Mouse (Mus musculus): ENCODE data around the gene Iqgap3. TPM values are rescaled to one million over a fixed set of nuclear protein-coding genes. Genes with fewer than 3 reads are reported as not detected.
A peak's percentile ranks its signal among the peaks of the same experiment; 100 is the strongest.

Gene Iqgap3
- total RNA-seq (2017), result 12.1 and 15.8 TPM in 2 replicates

- peak; percentile 80 to 94 for ATAC-seq (replicated peaks in 1 of 2; ENCODE audit: insufficient read depth in 1 of 2, low FRiP score in 2 of 2, low TSS enrichment in 1 of 2, low read depth in 1 of 2, poor library complexity in 2 of 2, severe bottlenecking in 2 of 2)
These were observed at the start of gene Iqgap3 for GRCm38 (mm10) chr3:88081345-88082223. Gene Iqgap3, plus strand, starts transcription at chr3:88081971.

- ATAC-seq (replicated peaks in 1 of 2; ENCODE audit: insufficient read depth in 1 of 2, low FRiP score in 2 of 2, low TSS enrichment in 1 of 2, low read depth in 1 of 2, poor library complexity in 2 of 2, severe bottlenecking in 2 of 2), result no peak
These were observed 48.3 kb upstream of the Iqgap3 start for GRCm38 (mm10) chr3:88033506-88033905.

GRCm38 (mm10) chr3:88035561-88036293 lies 46.0 kb upstream of the Iqgap3 start:
- no peak for ATAC-seq (replicated peaks in 1 of 2; ENCODE audit: insufficient read depth in 1 of 2, low FRiP score in 2 of 2, low TSS enrichment in 1 of 2, low read depth in 1 of 2, poor library complexity in 2 of 2, severe bottlenecking in 2 of 2)

- ATAC-seq (replicated peaks in 1 of 2; ENCODE audit: insufficient read depth in 1 of 2, low FRiP score in 2 of 2, low TSS enrichment in 1 of 2, low read depth in 1 of 2, poor library complexity in 2 of 2, severe bottlenecking in 2 of 2), result peak; percentile 89 to 99
These were observed 38.9 kb upstream of the Iqgap3 start, which contains the start of gene Gpatch4 for GRCm38 (mm10) chr3:88042661-88043421. Gene Gpatch4, plus strand, starts transcription at chr3:88043108.

- no peak for ATAC-seq (replicated peaks in 1 of 2; ENCODE audit: insufficient read depth in 1 of 2, low FRiP score in 2 of 2, low TSS enrichment in 1 of 2, low read depth in 1 of 2, poor library complexity in 2 of 2, severe bottlenecking in 2 of 2)
These were observed 32.2 kb upstream of the Iqgap3 start for GRCm38 (mm10) chr3:88049532-88049931.

- no peak for ATAC-seq (replicated peaks in 1 of 2; ENCODE audit: insufficient read depth in 1 of 2, low FRiP score in 2 of 2, low TSS enrichment in 1 of 2, low read depth in 1 of 2, poor library complexity in 2 of 2, severe bottlenecking in 2 of 2)
These were observed 24.7 kb upstream of the Iqgap3 start for GRCm38 (mm10) chr3:88057030-88057429.

GRCm38 (mm10) chr3:88057902-88058696 lies 23.7 kb upstream of the Iqgap3 start, which contains the start of gene Naxe:
Gene Naxe, minus strand, starts transcription at chr3:88058495.
- ATAC-seq (replicated peaks in 1 of 2; ENCODE audit: insufficient read depth in 1 of 2, low FRiP score in 2 of 2, low TSS enrichment in 1 of 2, low read depth in 1 of 2, poor library complexity in 2 of 2, severe bottlenecking in 2 of 2), result peak; percentile 66 to 89

- no peak for ATAC-seq (replicated peaks in 1 of 2; ENCODE audit: insufficient read depth in 1 of 2, low FRiP score in 2 of 2, low TSS enrichment in 1 of 2, low read depth in 1 of 2, poor library complexity in 2 of 2, severe bottlenecking in 2 of 2)
These were observed 13.4 kb upstream of the Iqgap3 start for GRCm38 (mm10) chr3:88068386-88068785.

- peak; percentile 85 to 87 for ATAC-seq (replicated peaks in 1 of 2; ENCODE audit: insufficient read depth in 1 of 2, low FRiP score in 2 of 2, low TSS enrichment in 1 of 2, low read depth in 1 of 2, poor library complexity in 2 of 2, severe bottlenecking in 2 of 2)
These were observed 10.0 kb upstream of the Iqgap3 start for GRCm38 (mm10) chr3:88071783-88072182.

GRCm38 (mm10) chr3:88073631-88074030 lies 8.1 kb upstream of the Iqgap3 start:
- no peak for ATAC-seq (replicated peaks in 1 of 2; ENCODE audit: insufficient read depth in 1 of 2, low FRiP score in 2 of 2, low TSS enrichment in 1 of 2, low read depth in 1 of 2, poor library complexity in 2 of 2, severe bottlenecking in 2 of 2)

GRCm38 (mm10) chr3:88074351-88074750 lies 7.4 kb upstream of the Iqgap3 start:
- ATAC-seq (replicated peaks in 1 of 2; ENCODE audit: insufficient read depth in 1 of 2, low FRiP score in 2 of 2, low TSS enrichment in 1 of 2, low read depth in 1 of 2, poor library complexity in 2 of 2, severe bottlenecking in 2 of 2), result no peak

- ATAC-seq (replicated peaks in 1 of 2; ENCODE audit: insufficient read depth in 1 of 2, low FRiP score in 2 of 2, low TSS enrichment in 1 of 2, low read depth in 1 of 2, poor library complexity in 2 of 2, severe bottlenecking in 2 of 2), result no peak
These were observed 7.0 kb upstream of the Iqgap3 start for GRCm38 (mm10) chr3:88074766-88075165.

GRCm38 (mm10) chr3:88077441-88077840 lies 4.3 kb upstream of the Iqgap3 start:
- peak in 1 of 2 experiments; percentile 31; a peak in 2 of 4 replicates for ATAC-seq (replicated peaks in 1 of 2; ENCODE audit: insufficient read depth in 1 of 2, low FRiP score in 2 of 2, low TSS enrichment in 1 of 2, low read depth in 1 of 2, poor library complexity in 2 of 2, severe bottlenecking in 2 of 2)

- ATAC-seq (replicated peaks in 1 of 2; ENCODE audit: insufficient read depth in 1 of 2, low FRiP score in 2 of 2, low TSS enrichment in 1 of 2, low read depth in 1 of 2, poor library complexity in 2 of 2, severe bottlenecking in 2 of 2), result no peak
These were observed 3.6 kb upstream of the Iqgap3 start, which contains the start of gene Ttc24 for GRCm38 (mm10) chr3:88078204-88078603. Gene Ttc24, minus strand, starts transcription at chr3:88078304.

- ATAC-seq (replicated peaks in 1 of 2; ENCODE audit: insufficient read depth in 1 of 2, low FRiP score in 2 of 2, low TSS enrichment in 1 of 2, low read depth in 1 of 2, poor library complexity in 2 of 2, severe bottlenecking in 2 of 2), result no peak
These were observed 450 bp downstream of the Iqgap3 start for GRCm38 (mm10) chr3:88082224-88082618.

- peak; percentile 24 to 34; a peak in 1 of 4 replicates for ATAC-seq (replicated peaks in 1 of 2; ENCODE audit: insufficient read depth in 1 of 2, low FRiP score in 2 of 2, low TSS enrichment in 1 of 2, low read depth in 1 of 2, poor library complexity in 2 of 2, severe bottlenecking in 2 of 2)
These were observed 892 bp downstream of the Iqgap3 start for GRCm38 (mm10) chr3:88082663-88083062.

- ATAC-seq (replicated peaks in 1 of 2; ENCODE audit: insufficient read depth in 1 of 2, low FRiP score in 2 of 2, low TSS enrichment in 1 of 2, low read depth in 1 of 2, poor library complexity in 2 of 2, severe bottlenecking in 2 of 2), result no peak
These were observed 2.2 kb downstream of the Iqgap3 start for GRCm38 (mm10) chr3:88084001-88084400.
